In the genomic region with DNA sequence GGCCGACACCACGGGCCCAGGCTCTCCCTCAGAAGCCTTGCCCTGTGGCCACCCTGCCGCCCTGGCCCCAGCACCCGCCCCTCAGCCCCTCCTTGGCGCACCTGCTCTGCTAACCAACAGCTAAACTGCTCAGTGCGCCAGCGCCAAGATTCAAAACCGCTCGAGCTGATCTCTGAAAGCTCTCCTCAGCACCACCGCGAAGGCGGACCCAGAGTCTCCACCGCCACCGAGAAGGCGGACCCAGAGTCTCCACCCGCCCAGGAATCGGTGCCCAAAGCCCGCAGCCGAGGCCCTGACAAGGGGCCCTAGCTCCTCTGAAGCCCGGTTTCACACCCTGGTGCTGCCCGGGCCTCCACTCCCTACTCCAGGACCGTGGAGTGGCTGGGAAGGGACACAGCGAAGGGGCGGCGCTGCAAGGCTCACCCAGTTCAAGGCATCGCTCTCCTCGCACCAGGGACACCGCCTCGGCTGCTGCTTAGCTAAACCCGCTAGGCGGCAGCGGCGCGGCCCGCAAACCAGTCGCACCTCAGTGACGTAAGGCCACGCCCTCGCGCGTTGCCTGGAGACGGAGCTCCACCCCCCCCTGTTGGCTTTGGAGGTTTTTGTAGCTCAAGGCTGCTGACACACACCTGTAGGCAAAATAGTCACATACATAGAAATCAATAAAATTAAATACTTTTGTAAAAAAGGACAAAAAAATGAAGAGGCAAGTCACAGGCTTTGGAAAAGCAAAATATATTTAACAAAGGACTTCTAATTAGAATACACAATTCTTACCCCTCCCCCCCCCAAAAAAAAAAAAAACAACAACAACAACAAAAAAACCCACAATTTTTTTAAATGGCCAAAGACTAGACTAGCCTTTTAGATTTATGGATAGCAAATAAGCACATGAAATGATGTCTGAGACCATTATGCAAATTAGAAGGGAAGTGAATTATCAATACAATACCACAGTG, we compare ENCODE assay signal across 8 mouse cellular contexts. TPM values are rescaled to one million over a fixed set of nuclear protein-coding genes. Genes with fewer than 3 reads are reported as not detected.
DNase-seq lines count a peak whose midpoint lies in the region; ATAC-seq lines count a peak whose summit lies in the region.

Gene Rnf141 (minus strand): TSS at position 542 of the 959 bp plus-strand sequence.

- peak within 1 kb of the TSS; percentile 75 for H3K4me3 ChIP-seq in hindbrain, embryonic 12.5 days

- H3K4me1 ChIP-seq in hindbrain, embryonic 12.5 days = peaks cover 8% of the 10 kb centered on the region

- ATAC-seq in hindbrain, embryonic 12.5 days (ENCODE audit: low FRiP score) = peak; percentile 94

- DNase-seq in Muller cell, postnatal 12 days (ENCODE audit: inconsistent ontology term) = peak; percentile 95
- peak; percentile 92 for DNase-seq in cerebellum, adult 9-11 months
- peak; percentile 85 to 90 for DNase-seq in frontal cortex, postnatal 10 days (ENCODE audit: low spot score in 2 of 2)
- peak; percentile 90 to 93 for DNase-seq in layer of hippocampus, postnatal 14 days (ENCODE audit: low spot score in 2 of 2)
- DNase-seq in lung, postnatal 14 days = peak; percentile 94
- peak; percentile 80 for DNase-seq in retina, adult 2 months (ENCODE audit: low read depth, low spot score)
- peak; percentile 92 to 94 for DNase-seq in thymus, postnatal 36 days

- peak within 1 kb of the TSS; percentile 87 for H3K27ac ChIP-seq in hindbrain, embryonic 12.5 days

- peak within 1 kb of the TSS; percentile 78 for H3K4me2 ChIP-seq in hindbrain, embryonic 12.5 days (replicated peaks)

- WGBS in hindbrain, embryonic 12.5 days = under 1% methylated on average over 42 of the region's 42 CpGs

- H3K36me3 ChIP-seq in hindbrain, embryonic 12.5 days = no peaks in the 10 kb centered on the region

- H3K27me3 ChIP-seq in hindbrain, embryonic 12.5 days = peaks cover 3% of the 10 kb centered on the region; the same call in 1 of the 2 replicates

- peak within 1 kb of the TSS; percentile 80 for H3K9ac ChIP-seq in hindbrain, embryonic 12.5 days

- no peaks in the 10 kb centered on the region for H3K9me3 ChIP-seq in hindbrain, embryonic 12.5 days (replicated peaks)

RNA-seq across cellular contexts. Expression of gene Rnf141, which starts in this region (rescaled TPM):
- polyA plus RNA-seq in hindbrain, embryonic 12.5 days (2016; fragmentation: Nextera tagmentation; extraction: Ambion mirVana) = 25.7 and 27.7 TPM in 2 replicates
- total RNA-seq in layer of hippocampus, postnatal 14 days (2021) = 10 to 100 TPM; 80.5 to 82.7 TPM

Comparison
In these comparisons a context has a peak if more than half of its experiments do, and no peak if none do; other contexts are left out.
1. Peak in every context shown above with its lines: DNase-seq, ATAC-seq, H3K4me3 ChIP-seq and H3K27ac ChIP-seq.